Mouse (Mus musculus) leukemia stem cell, adult 10-12 weeks (primary cell): Measurements from ENCODE around the gene Ncaph2. TPM values are rescaled to one million over a fixed set of nuclear protein-coding genes. Genes with fewer than 3 reads are reported as not detected.

ENCODE experiments used
- polyA plus RNA-seq: library from polyadenylated mRNA; stranded (reverse); fragments of >175 nt; gene quantifications from 2 replicates; pipeline ENCODE4 v1.2.3, GENCODE M21; 2012; ENCODE audit warnings: low replicate concordance

Ncaph2 gene
- 68.2 and 73.5 TPM in 2 replicates for polyA plus RNA-seq

GRCm38 (mm10) chr15:89355241-89356187 is at the start of gene Ncaph2, which contains the start of gene Lmf2:
Ncaph2 (plus strand) TSS chr15:89355719.
Lmf2 (minus strand) TSS chr15:89355659.

GRCm38 (mm10) chr15:89315190-89315731 is 40.3 kb upstream of the Ncaph2 start, which contains the start of gene Sbf1:
Sbf1 (minus strand) TSS chr15:89315311.

GRCm38 (mm10) chr15:89322670-89323522 is 32.6 kb upstream of the Ncaph2 start, which contains the start of gene Adm2:
Adm2 (plus strand) TSS chr15:89322720.

GRCm38 (mm10) chr15:89334271-89334670 is 21.2 kb upstream of the Ncaph2 start, which contains the start of gene Miox:
Miox (plus strand) TSS chr15:89334398.

GRCm38 (mm10) chr15:89373762-89374248 is 18.3 kb downstream of the Ncaph2 start, which contains the start of gene Sco2:
Sco2 (minus strand) TSS chr15:89373846.

GRCm38 (mm10) chr15:89376957-89377356 is 21.4 kb downstream of the Ncaph2 start, which contains the start of gene Tymp:
Tymp (minus strand) TSS chr15:89377039.

GRCm38 (mm10) chr15:89378831-89379401 is 23.4 kb downstream of the Ncaph2 start, which contains the start of gene Odf3b:
Odf3b (minus strand) TSS chr15:89379282.

GRCm38 (mm10) chr15:89384617-89385016 is 29.1 kb downstream of the Ncaph2 start, which contains the start of gene Klhdc7b:
Klhdc7b (plus strand) TSS chr15:89384917.

GRCm38 (mm10) chr15:89410118-89410517 is 54.6 kb downstream of the Ncaph2 start, which contains the start of gene Syce3:
Syce3 (minus strand) TSS chr15:89410503.

Other genes with a start within 250 kb of the Ncaph2 start
- 82.7 and 89.7 TPM in 2 replicates for gene Tubgcp6, start 232.6 kb upstream of the Ncaph2 start, polyA plus RNA-seq
- 2.0 and 15.1 TPM in 2 replicates for gene Hdac10, start 227.0 kb upstream of the Ncaph2 start, polyA plus RNA-seq
- 0.58 and 3.5 TPM in 2 replicates for gene Mapk12, start 215.0 kb upstream of the Ncaph2 start, polyA plus RNA-seq
- 0.88 and 3.9 TPM in 2 replicates for gene Mapk11, start 206.1 kb upstream of the Ncaph2 start, polyA plus RNA-seq
- 57.1 and 82.4 TPM in 2 replicates for gene Plxnb2, start 174.9 kb upstream of the Ncaph2 start, polyA plus RNA-seq
- 18.1 and 27.5 TPM in 2 replicates for gene Dennd6b, start 159.2 kb upstream of the Ncaph2 start, polyA plus RNA-seq
- gene Ppp6r2, start 144.2 kb upstream of the Ncaph2 start, polyA plus RNA-seq, result 171 and 186 TPM in 2 replicates
- gene Sbf1, start 40.4 kb upstream of the Ncaph2 start, polyA plus RNA-seq, result 168 and 221 TPM in 2 replicates
- gene Adm2, start 33.0 kb upstream of the Ncaph2 start, polyA plus RNA-seq, result 1.4 and 3.0 TPM in 2 replicates
- gene Miox, start 21.3 kb upstream of the Ncaph2 start, polyA plus RNA-seq, result not detected in 2 replicates
- gene Lmf2, start 60 bp upstream of the Ncaph2 start, polyA plus RNA-seq, result 132 and 236 TPM in 2 replicates
- gene Sco2, start 18.1 kb downstream of the Ncaph2 start, polyA plus RNA-seq, result 58.1 and 67.7 TPM in 2 replicates
- 0.77 and 1.5 TPM in 2 replicates for gene Tymp, start 21.3 kb downstream of the Ncaph2 start, polyA plus RNA-seq
- gene Odf3b, start 23.6 kb downstream of the Ncaph2 start, polyA plus RNA-seq, result 7.8 and 10.0 TPM in 2 replicates
- gene Klhdc7b, start 29.2 kb downstream of the Ncaph2 start, polyA plus RNA-seq, result not detected in 2 replicates
- gene Syce3, start 54.8 kb downstream of the Ncaph2 start, polyA plus RNA-seq, result not detected in 2 replicates
- gene Cpt1b, start 70.1 kb downstream of the Ncaph2 start, polyA plus RNA-seq, result 1.4 and 4.2 TPM in 2 replicates
- gene C730034F03Rik, start 73.9 kb downstream of the Ncaph2 start, polyA plus RNA-seq, result 0.18 TPM in 1 of 2 replicates, not detected in the other
- gene Gm44502, start 74.0 kb downstream of the Ncaph2 start, polyA plus RNA-seq, result 0.88 and 3.0 TPM in 2 replicates
- 40.6 and 121 TPM in 2 replicates for gene Chkb, start 74.2 kb downstream of the Ncaph2 start, polyA plus RNA-seq
- gene Mapk8ip2, start 98.2 kb downstream of the Ncaph2 start, polyA plus RNA-seq, result 0.06 and 0.08 TPM in 2 replicates
- gene Arsa, start 121.7 kb downstream of the Ncaph2 start, polyA plus RNA-seq, result 25.4 and 44.2 TPM in 2 replicates
- 72.7 and 76.4 TPM in 2 replicates for gene Shank3, start 143.9 kb downstream of the Ncaph2 start, polyA plus RNA-seq
- gene Acr, start 212.6 kb downstream of the Ncaph2 start, polyA plus RNA-seq, result 1.0 TPM in 1 of 2 replicates, not detected in the other
- gene Rabl2, start 236.2 kb downstream of the Ncaph2 start, polyA plus RNA-seq, result 2.5 and 13.0 TPM in 2 replicates